Mouse (Mus musculus): ENCODE data around the gene Gm7694.

GRCm38 (mm10) chr1:170306232-170306631 is at the start of gene Gm7694:
- TF ChIP-seq CTCF (IDR thresholded peaks at IDR 0.05; ENCODE audit: insufficient read depth, low read depth, low read length) (no peak), POLR2A (IDR thresholded peaks at IDR 0.05; ENCODE audit: insufficient read depth, low read depth, low read length) (no peak)
